Mouse (Mus musculus): ENCODE measurements around the gene Tes3-ps. TPM values are rescaled to one million over a fixed set of nuclear protein-coding genes. Genes with fewer than 3 reads are reported as not detected.

Tes3-ps gene
- total RNA-seq (2023) = 0.91 TPM

GRCm38 (mm10) chr13:49492376-49493368 lies at the start of gene Tes3-ps:
Gene Tes3-ps, plus strand, starts transcription at chr13:49493318.

DNA sequence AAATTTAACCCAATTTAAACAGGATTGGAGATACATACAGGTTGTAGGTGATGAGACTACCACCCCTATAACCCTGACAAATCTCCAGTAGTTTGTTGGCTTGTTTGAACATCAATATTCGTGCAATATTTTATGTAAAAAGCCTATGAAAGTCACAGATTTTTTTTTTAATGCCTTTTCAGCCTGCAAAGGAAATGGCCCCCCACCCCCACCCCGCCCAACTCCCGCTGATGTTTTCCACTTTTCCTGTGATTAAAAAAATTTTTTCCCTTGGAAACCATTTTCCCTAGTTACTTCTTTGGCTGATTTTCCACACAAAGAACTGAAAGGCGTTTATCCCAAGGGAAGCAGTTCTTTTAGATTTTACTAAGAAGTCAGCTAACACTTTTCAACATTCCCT lies 11.4 kb downstream of the Tes3-ps start, which contains the start of gene Ecm2:
TSS of gene Ecm2 (plus strand) at position 301 of the 400 bp plus-strand sequence.

DNA sequence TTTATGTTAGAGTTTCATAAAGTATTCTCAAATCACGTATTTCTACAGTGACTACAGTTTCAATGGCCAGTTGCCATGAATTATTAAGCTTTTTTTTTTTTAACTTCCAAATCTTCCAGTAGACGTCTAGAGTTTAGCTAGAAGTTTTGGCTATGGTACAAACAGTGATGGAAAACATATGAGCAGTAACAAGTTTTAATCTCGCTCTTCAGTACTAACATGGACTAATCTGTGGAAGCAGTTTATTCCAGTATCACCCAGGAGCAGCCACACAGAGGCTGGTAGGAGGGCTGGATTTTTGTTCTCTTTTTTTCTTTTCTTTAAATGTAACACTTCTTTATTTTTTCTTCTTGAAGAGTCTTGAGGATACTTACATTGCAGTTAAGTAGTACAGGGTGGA lies 51.2 kb downstream of the Tes3-ps start, which contains the start of gene Aspn:
TSS of gene Aspn (plus strand) at position 165 of the 400 bp plus-strand sequence.

Other genes starting within 250 kb of the Tes3-ps start
- gene Susd3, start 244.6 kb upstream of the Tes3-ps start, total RNA-seq (2023) = 16.4 TPM
- gene Fgd3, start 173.0 kb upstream of the Tes3-ps start, total RNA-seq (2023) = 95.2 TPM
- gene Bicd2, start 151.7 kb upstream of the Tes3-ps start, total RNA-seq (2023) = 28.1 TPM
- 11.3 TPM for gene Ippk, start 72.1 kb upstream of the Tes3-ps start, total RNA-seq (2023)
- gene Ecm2, start 11.5 kb downstream of the Tes3-ps start, total RNA-seq (2023) = not detected
- not detected for gene Aspn, start 51.1 kb downstream of the Tes3-ps start, total RNA-seq (2023)
- not detected for gene Omd, start 89.1 kb downstream of the Tes3-ps start, total RNA-seq (2023)
- not detected for gene Ogn, start 114.7 kb downstream of the Tes3-ps start, total RNA-seq (2023)
- 0.53 TPM for gene Cenpp, start 159.5 kb downstream of the Tes3-ps start, total RNA-seq (2023)
- 36.5 TPM for gene Nol8, start 159.8 kb downstream of the Tes3-ps start, total RNA-seq (2023)
- gene Iars, start 188.8 kb downstream of the Tes3-ps start, total RNA-seq (2023) = 125 TPM

Measured in CD4-positive naive resting alpha-beta T cell, adult 76 days (primary cell).